Mouse (Mus musculus) kidney, embryonic 14.5 days (tissue): ENCODE measurements around the gene Dock1. TPM values are rescaled to one million over a fixed set of nuclear protein-coding genes. Genes with fewer than 3 reads are reported as not detected.

Experiments
- ATAC-seq: fragments of 200-750 bp; cut with Nextera tagmentation; 2 replicates; pipeline ENCODE4 v1.8.0; 2017; ENCODE audit warnings: moderate number of reproducible peaks, mild to moderate bottlenecking, moderate TSS enrichment, moderate library complexity; ENCODE audit not compliant: low FRiP score, low TSS enrichment
- H3K27ac ChIP-seq: fragments of 300-500 bp; sonication (generic); 2 replicates; pipeline ENCODE4 v1.5.1; 2014; ENCODE audit warnings: low read depth, mild to moderate bottlenecking, low read length, moderate library complexity, mixed read lengths
- H3K27me3 ChIP-seq: fragments of 300-500 bp; sonication (generic); 2 replicates; pipeline ENCODE4 v1.6.1; 2014; ENCODE audit warnings: mild to moderate bottlenecking, low read length; ENCODE audit not compliant: control insufficient read depth, insufficient read depth
- H3K36me3 ChIP-seq: fragments of 300-500 bp; sonication (generic); 2 replicates; pipeline ENCODE4 v1.6.1; 2014; ENCODE audit warnings: low read length, mixed read lengths; ENCODE audit not compliant: control insufficient read depth, insufficient read depth
- H3K4me1 ChIP-seq: fragments of 300-500 bp; sonication (generic); 2 replicates; pipeline ENCODE4 v1.6.1; 2014; ENCODE audit warnings: low read length, mixed read lengths; ENCODE audit not compliant: control insufficient read depth, insufficient read depth
- H3K4me2 ChIP-seq: fragments of 300-500 bp; sonication (generic); replicated peaks from 2 replicates; pipeline ENCODE4 v1.6.1; 2014; ENCODE audit warnings: low read depth, mild to moderate bottlenecking, low read length
- H3K4me3 ChIP-seq: fragments of 300-500 bp; sonication (generic); 2 replicates; pipeline ENCODE4 v1.5.1; 2014; ENCODE audit warnings: mild to moderate bottlenecking, low read length
- H3K9ac ChIP-seq: fragments of 300-500 bp; sonication (generic); 2 replicates; pipeline ENCODE4 v1.6.1; 2014; ENCODE audit warnings: low read depth, mild to moderate bottlenecking, low read length, moderate library complexity
- H3K9me3 ChIP-seq: fragments of 300-500 bp; sonication (generic); 2 replicates; pipeline ENCODE4 v1.6.1; 2016; ENCODE audit warnings: low read length; ENCODE audit not compliant: control insufficient read depth
- WGBS: fragments of 180-500 bp; shearing (Covaris S2); extraction: QIAGEN DNeasy Blood & Tissue Kit; methylation state at CpG from one replicate; pipeline ENCODE4 v1.1.7; 2014; 5-methylcytosine and 5-hydroxymethylcytosine counted together
- polyA plus RNA-seq: library from polyadenylated mRNA; unstranded; fragments of >200 nt; fragmentation: Nextera tagmentation; extraction: Ambion mirVana; gene quantifications from 2 replicates; pipeline ENCODE4 v1.2.1, GENCODE M21; 2014

Dock1 gene
- polyA plus RNA-seq, 1 experiment from 2014 or later, result 60.6 TPM

- H3K9ac ChIP-seq, result no peak overlapping the region
- no peak overlapping the region for H3K27ac ChIP-seq
- 92% methylated on average over 2 of the region's 2 CpGs for WGBS
- no peak for ATAC-seq
- no peaks in the 10 kb centered on the region for H3K27me3 ChIP-seq
- H3K4me1 ChIP-seq, result no peaks in the 10 kb centered on the region
- H3K36me3 ChIP-seq, result peaks cover 3% of the 10 kb centered on the region; the same call in 1 of the 2 replicates
- H3K9me3 ChIP-seq, result no peaks in the 10 kb centered on the region
- no peak overlapping the region for H3K4me3 ChIP-seq
- H3K4me2 ChIP-seq, result no peak overlapping the region
Measured at GRCm38 (mm10) chr7:134901992-134902391, 231.5 kb downstream of the Dock1 start.

- WGBS, result 79% methylated on average over 2 of the region's 2 CpGs
- no peak for ATAC-seq
Measured at GRCm38 (mm10) chr7:134931886-134932285, 261.4 kb downstream of the Dock1 start.

GRCm38 (mm10) chr7:134937471-134937926, 267.0 kb downstream of the Dock1 start:
- peak overlapping the region; percentile 51 for H3K4me3 ChIP-seq
- H3K9ac ChIP-seq, result peak overlapping the region; percentile 65
- peaks cover 4% of the 10 kb centered on the region for H3K27me3 ChIP-seq
- no peaks in the 10 kb centered on the region for H3K36me3 ChIP-seq
- no peaks in the 10 kb centered on the region for H3K9me3 ChIP-seq
- ATAC-seq, result peak; percentile 40
- peak overlapping the region; percentile 98 for H3K4me2 ChIP-seq
- H3K4me1 ChIP-seq, result peaks cover 17% of the 10 kb centered on the region
- WGBS, result under 1% methylated on average over 30 of the region's 37 CpGs
- no peak overlapping the region for H3K27ac ChIP-seq

More at GRCm38 (mm10) chr7:134931886-134932285, 261.4 kb downstream of the Dock1 start:
- Histone ChIP-seq H3K4me3 (no peak overlapping the region), H3K27me3 (peaks cover 4% of the 10 kb centered on the region; the same call in 1 of the 2 replicates), H3K9ac (no peak overlapping the region), H3K36me3 (no peaks in the 10 kb centered on the region), H3K4me1 (peaks cover 3% of the 10 kb centered on the region), H3K4me2 (no peak overlapping the region), H3K9me3 (no peaks in the 10 kb centered on the region), H3K27ac (no peak overlapping the region)

DNA sequence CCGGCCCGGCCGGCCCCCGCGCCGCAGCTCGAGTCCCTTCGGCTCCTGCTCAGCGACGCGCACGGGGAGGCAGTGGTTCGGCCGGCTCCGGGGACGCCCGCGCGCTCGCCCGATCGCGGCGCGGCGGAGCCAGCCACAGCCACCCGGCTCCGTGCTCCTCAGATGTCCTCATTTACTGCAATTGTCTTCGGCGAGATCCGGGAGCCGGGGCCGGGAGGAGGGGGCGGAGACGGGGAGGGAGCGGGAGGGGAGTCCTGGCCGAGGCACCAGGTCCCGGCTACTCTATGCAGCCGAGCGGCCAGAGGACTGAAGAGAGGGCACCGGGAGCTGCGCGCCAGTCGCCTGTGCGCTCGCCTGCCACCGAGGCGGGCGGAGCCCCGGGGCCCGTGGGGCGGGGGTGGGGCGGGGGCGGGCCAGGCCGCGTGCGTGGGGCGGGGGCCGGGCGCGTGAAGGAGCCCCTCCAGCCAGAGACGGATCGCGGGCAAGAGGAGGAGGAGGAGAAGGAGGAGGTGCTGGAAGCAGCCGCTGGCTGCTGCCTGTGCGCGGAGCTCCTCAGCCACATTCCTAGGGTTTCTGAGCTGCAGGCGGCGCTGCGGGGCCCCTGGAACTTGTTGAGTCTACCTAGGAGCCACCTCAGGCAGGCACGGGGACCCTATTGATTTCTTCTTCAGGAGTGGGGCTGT, 267.6 kb downstream of the Dock1 start, which contains the start of gene Fam196a:
TSS of gene Fam196a (minus strand) at position 504 of the 683 bp plus-strand sequence.
- Histone ChIP-seq H3K36me3 (no peaks in the 10 kb centered on the region), H3K27me3 (peaks cover 4% of the 10 kb centered on the region), H3K4me1 (peaks cover 17% of the 10 kb centered on the region), H3K9ac (peak within 1 kb of the TSS; percentile 65), H3K4me3 (peak within 1 kb of the TSS; percentile 51), H3K27ac (no peak within 1 kb of the TSS), H3K4me2 (peak within 1 kb of the TSS; percentile 98), H3K9me3 (no peaks in the 10 kb centered on the region)
- under 1% methylated on average over 41 of the region's 71 CpGs for WGBS
- peak; percentile 94 for ATAC-seq

DNA sequence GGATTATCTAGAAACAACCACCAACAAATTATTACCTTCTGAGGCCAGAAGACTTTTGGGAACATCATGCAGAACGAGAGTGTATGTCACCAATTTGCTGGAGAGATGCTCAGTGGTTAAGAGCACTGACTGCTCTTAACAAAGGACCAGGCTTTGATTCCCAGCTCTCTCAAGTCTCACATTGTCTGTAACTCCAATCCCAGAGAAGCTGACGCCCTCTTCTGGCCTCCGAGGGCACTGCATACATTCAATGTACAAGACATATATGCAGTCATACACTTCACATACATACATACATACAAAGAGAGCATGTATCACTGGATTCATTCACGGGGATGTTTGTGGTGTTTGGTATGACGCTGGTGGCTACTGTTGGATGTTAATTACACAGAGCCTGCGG, 271.4 kb downstream of the Dock1 start:
- H3K4me1 ChIP-seq, result peaks cover 27% of the 10 kb centered on the region
- H3K9ac ChIP-seq, result no peak overlapping the region
- H3K27ac ChIP-seq, result no peak overlapping the region
- no peaks in the 10 kb centered on the region; the same call in none of the 2 replicates for H3K27me3 ChIP-seq
- H3K4me3 ChIP-seq, result no peak overlapping the region
- 96% methylated on average over 6 of the region's 6 CpGs for whole genome bisulfite sequencing
- no peaks in the 10 kb centered on the region for H3K36me3 ChIP-seq
- no peak for ATAC-seq
- no peak overlapping the region for H3K4me2 ChIP-seq
- H3K9me3 ChIP-seq, result no peaks in the 10 kb centered on the region

DNA sequence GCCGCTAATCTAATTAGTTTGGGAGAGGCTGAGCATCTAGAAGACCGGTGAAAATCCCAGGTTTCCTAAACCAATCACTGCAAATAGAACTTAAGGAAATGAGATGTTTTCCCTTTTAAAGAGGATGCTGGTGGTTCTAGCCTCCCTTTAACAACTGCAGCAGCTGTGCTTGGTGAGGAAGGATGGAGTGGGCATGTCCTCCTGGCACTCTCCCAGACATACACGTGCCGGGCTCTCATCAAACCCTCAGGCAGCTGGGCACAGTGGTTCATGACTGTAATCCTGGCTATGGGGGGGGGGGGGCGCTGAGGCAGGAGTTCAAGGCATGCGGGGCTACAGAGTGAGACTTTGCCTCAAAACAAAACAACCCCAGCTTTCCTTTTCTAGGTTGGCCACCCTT, 272.6 kb downstream of the Dock1 start:
- Histone ChIP-seq H3K9ac (no peak overlapping the region), H3K4me1 (peaks cover 19% of the 10 kb centered on the region), H3K4me3 (no peak overlapping the region), H3K4me2 (no peak overlapping the region), H3K27me3 (no peaks in the 10 kb centered on the region), H3K9me3 (no peaks in the 10 kb centered on the region), H3K36me3 (no peaks in the 10 kb centered on the region), H3K27ac (no peak overlapping the region)
- 72% methylated on average over 6 of the region's 6 CpGs for WGBS
- no peak for ATAC-seq

- Histone ChIP-seq H3K9me3 (no peaks in the 10 kb centered on the region), H3K9ac (no peak overlapping the region), H3K4me1 (peaks cover 16% of the 10 kb centered on the region), H3K27me3 (no peaks in the 10 kb centered on the region), H3K36me3 (no peaks in the 10 kb centered on the region), H3K27ac (no peak overlapping the region), H3K4me3 (no peak overlapping the region), H3K4me2 (no peak overlapping the region)
- 76% methylated on average over 7 of the region's 7 CpGs for WGBS
- no peak for ATAC-seq
Measured at GRCm38 (mm10) chr7:134943701-134944100, 273.2 kb downstream of the Dock1 start.

- Histone ChIP-seq H3K36me3 (no peaks in the 10 kb centered on the region), H3K27me3 (no peaks in the 10 kb centered on the region), H3K4me1 (peaks cover 13% of the 10 kb centered on the region; the same call in 1 of the 2 replicates), H3K4me3 (no peak overlapping the region), H3K27ac (no peak overlapping the region), H3K4me2 (no peak overlapping the region), H3K9ac (no peak overlapping the region), H3K9me3 (no peaks in the 10 kb centered on the region)
- no peak for ATAC-seq
- WGBS, result 90% methylated on average over 7 of the region's 7 CpGs
Measured at GRCm38 (mm10) chr7:134945925-134946716, 275.7 kb downstream of the Dock1 start.

GRCm38 (mm10) chr7:134959086-134959485, 288.6 kb downstream of the Dock1 start:
- H3K4me2 ChIP-seq, result no peak overlapping the region
- no peaks in the 10 kb centered on the region for H3K36me3 ChIP-seq
- ATAC-seq, result no peak
- no peak overlapping the region for H3K4me3 ChIP-seq
- 94% methylated on average over 6 of the region's 6 CpGs for WGBS
- no peaks in the 10 kb centered on the region for H3K4me1 ChIP-seq
- no peak overlapping the region for H3K9ac ChIP-seq
- no peaks in the 10 kb centered on the region for H3K9me3 ChIP-seq
- no peaks in the 10 kb centered on the region for H3K27me3 ChIP-seq
- no peak overlapping the region for H3K27ac ChIP-seq
